Mouse (Mus musculus) ZHBTc4 (cell line): ENCODE results near the gene Dffa.
"Not testable (repeated sequence)": the region's sequence is repeated elsewhere in the genome, so short reads cannot be mapped to it uniquely, and the experiment has no call there.

Source experiments
- DNase-seq: peaks from one replicate; pipeline ENCODE4 v3.0.0-alpha.2; 2011; ENCODE audit warnings: low read depth, low spot score

The Dffa gene

GRCm38 (mm10) chr4:149148084-149148483, 44.1 kb downstream of the Dffa start:
- no peak for DNase-seq

- no peak for DNase-seq
Observed at GRCm38 (mm10) chr4:149149196-149149595, 45.2 kb downstream of the Dffa start.

GRCm38 (mm10) chr4:149149611-149150010, 45.7 kb downstream of the Dffa start:
- no peak for DNase-seq

GRCm38 (mm10) chr4:149150256-149150655, 46.3 kb downstream of the Dffa start:
- DNase-seq, result no peak

- DNase-seq, result no peak
Observed at GRCm38 (mm10) chr4:149150721-149151120, 46.8 kb downstream of the Dffa start.

GRCm38 (mm10) chr4:149154859-149155258, 50.9 kb downstream of the Dffa start:
- peak; percentile 60 for DNase-seq

- no peak for DNase-seq
Observed at GRCm38 (mm10) chr4:149155711-149156110, 51.8 kb downstream of the Dffa start.

GRCm38 (mm10) chr4:149157415-149157973, 53.5 kb downstream of the Dffa start:
- peak; percentile 87 for DNase-seq

- DNase-seq, result no peak
Observed at GRCm38 (mm10) chr4:149159203-149159602, 55.3 kb downstream of the Dffa start.

GRCm38 (mm10) chr4:149159891-149160290, 55.9 kb downstream of the Dffa start:
- no peak for DNase-seq

GRCm38 (mm10) chr4:149161166-149161565, 57.2 kb downstream of the Dffa start:
- peak; percentile 73 for DNase-seq

GRCm38 (mm10) chr4:149163196-149163595, 59.2 kb downstream of the Dffa start:
- peak; percentile 58 for DNase-seq

- peak; percentile 61 for DNase-seq
Observed at GRCm38 (mm10) chr4:149164150-149164549, 60.2 kb downstream of the Dffa start.

GRCm38 (mm10) chr4:149166215-149166946, 62.4 kb downstream of the Dffa start, which contains the start of gene Pgd:
TSS of gene Pgd (minus strand) at chr4:149166771.
- peak; percentile 98 for DNase-seq

GRCm38 (mm10) chr4:149166957-149167611, 63.1 kb downstream of the Dffa start:
- no peak for DNase-seq

GRCm38 (mm10) chr4:149168016-149168415, 64.1 kb downstream of the Dffa start:
- DNase-seq, result no peak

GRCm38 (mm10) chr4:149169926-149170325, 66.0 kb downstream of the Dffa start:
- not testable (repeated sequence) for DNase-seq
